28 mouse cellular contexts compared by ENCODE assay signal in the genomic region with DNA sequence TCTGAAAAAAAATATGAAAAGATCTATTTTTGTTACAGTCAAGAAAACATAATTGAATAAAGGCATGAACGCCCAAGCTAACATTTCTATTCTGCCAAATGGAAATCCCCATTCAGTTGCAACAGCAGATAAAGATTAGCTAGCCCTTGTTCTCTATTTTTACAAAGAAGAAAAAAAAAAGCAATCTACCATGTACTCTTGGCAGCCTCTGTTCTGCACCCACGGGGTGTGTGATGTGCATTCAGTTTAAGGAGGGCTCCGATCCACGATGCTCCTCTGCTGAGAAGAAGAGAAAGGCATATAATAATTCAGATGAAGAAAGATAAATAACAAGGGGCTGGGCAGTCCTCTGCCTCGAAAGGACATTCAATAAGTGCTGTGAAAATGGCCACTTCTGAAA.
DNase-seq lines count a peak whose midpoint lies in the region; ATAC-seq and TF ChIP-seq lines count a peak whose summit lies in the region.
"Had no signal": no experiment of that assay in that cellular context is flagged by ENCODE, and none has a peak within 500 bp of the region (broad histone marks: within the 10 kb centered on the region; RNA-seq: fewer than 3 reads in every experiment).

No protein-coding gene starts in this region.

- WGBS in hindbrain, embryonic 10.5 days = 67% methylated on average over 5 of the region's 5 CpGs
- WGBS in hindbrain, postnatal 0 days = 46% methylated on average over 5 of the region's 5 CpGs
- WGBS in midbrain, embryonic 12.5 days = 62% methylated on average over 5 of the region's 5 CpGs
- WGBS in midbrain, postnatal 0 days = 35% methylated on average over 5 of the region's 5 CpGs
- WGBS in hindbrain, embryonic 16.5 days = 51% methylated on average over 5 of the region's 5 CpGs

- H3K4me3 ChIP-seq in hindbrain, embryonic 10.5 days = no peak overlapping the region
- H3K4me3 ChIP-seq in hindbrain, postnatal 0 days (ENCODE audit: low read length) = no peak overlapping the region
- no peak overlapping the region for H3K4me3 ChIP-seq in midbrain, embryonic 12.5 days
- no peak overlapping the region for H3K4me3 ChIP-seq in midbrain, postnatal 0 days (ENCODE audit: low read depth, low read length)
- no peak overlapping the region for H3K4me3 ChIP-seq in hindbrain, embryonic 16.5 days (ENCODE audit: low read length)
- H3K4me3 ChIP-seq: forebrain, embryonic 12.5 days; heart, embryonic 13.5 days; left cerebral cortex, adult 2 months; limb, embryonic 13.5 days; lung, embryonic 15.5 days; neural tube, embryonic 13.5 days had no signal

- no peaks in the 10 kb centered on the region for H3K9me3 ChIP-seq in hindbrain, embryonic 10.5 days
- H3K9me3 ChIP-seq in hindbrain, postnatal 0 days (ENCODE audit: low read length) = no peaks in the 10 kb centered on the region
- H3K9me3 ChIP-seq in midbrain, embryonic 12.5 days = no peaks in the 10 kb centered on the region
- no peaks in the 10 kb centered on the region for H3K9me3 ChIP-seq in midbrain, postnatal 0 days (ENCODE audit: low read length)
- no peaks in the 10 kb centered on the region for H3K9me3 ChIP-seq in hindbrain, embryonic 16.5 days (ENCODE audit: control insufficient read depth, low read length)
- H3K9me3 ChIP-seq: forebrain, embryonic 12.5 days; heart, embryonic 13.5 days; limb, embryonic 13.5 days; lung, embryonic 15.5 days; neural tube, embryonic 13.5 days had no signal

- peaks cover 9% of the 10 kb centered on the region for H3K4me1 ChIP-seq in hindbrain, embryonic 10.5 days (replicated peaks)
- no peaks in the 10 kb centered on the region for H3K4me1 ChIP-seq in hindbrain, postnatal 0 days (ENCODE audit: insufficient read depth, low read length)
- H3K4me1 ChIP-seq in midbrain, embryonic 12.5 days = 0 out of 2 replicates have a peak, but pooled peaks cover 4% of the 10 kb centered on the region
- no peaks in the 10 kb centered on the region for H3K4me1 ChIP-seq in midbrain, postnatal 0 days (ENCODE audit: insufficient read depth, low read length)
- H3K4me1 ChIP-seq in hindbrain, embryonic 16.5 days (ENCODE audit: control insufficient read depth, insufficient read depth, low read depth, low read length) = no peaks in the 10 kb centered on the region
- H3K4me1 ChIP-seq: limb, embryonic 13.5 days; lung, embryonic 15.5 days; neural tube, embryonic 13.5 days had no signal

- ATAC-seq in hindbrain, postnatal 0 days = no peak
- no peak for ATAC-seq in midbrain, embryonic 12.5 days (ENCODE audit: low FRiP score, low read depth)
- ATAC-seq in midbrain, postnatal 0 days (ENCODE audit: low FRiP score) = no peak
- ATAC-seq in hindbrain, embryonic 16.5 days = no peak
- ATAC-seq: activated CD4-positive, CD25-positive, alpha-beta regulatory T cell, adult 4 months; forebrain, postnatal 0 days; intestine, embryonic 16.5 days had no signal

- no peak for TF ChIP-seq CTCF in hindbrain, postnatal 0 days (IDR thresholded peaks at IDR 0.05; ENCODE audit: low read depth)
- TF ChIP-seq CTCF in midbrain, postnatal 0 days (IDR thresholded peaks at IDR 0.05) = no peak

- no peak overlapping the region for H3K4me2 ChIP-seq in hindbrain, postnatal 0 days (ENCODE audit: low read depth, low read length)
- no peak overlapping the region for H3K4me2 ChIP-seq in midbrain, embryonic 12.5 days (replicated peaks)
- H3K4me2 ChIP-seq in midbrain, postnatal 0 days (ENCODE audit: low read depth, low read length, poor library complexity, severe bottlenecking) = no peak overlapping the region
- no peak overlapping the region for H3K4me2 ChIP-seq in hindbrain, embryonic 16.5 days (ENCODE audit: low read length)
- H3K4me2 ChIP-seq: forebrain, embryonic 12.5 days; heart, embryonic 13.5 days; limb, embryonic 13.5 days; liver, embryonic 11.5 days; lung, embryonic 15.5 days; neural tube, embryonic 13.5 days had no signal

- no peak for DNase-seq in hindbrain, embryonic 10.5 days (ENCODE audit: low spot score)
- DNase-seq in hindbrain, postnatal 0 days (ENCODE audit: low spot score) = no peak
- DNase-seq in midbrain, postnatal 0 days (ENCODE audit: low spot score) = no peak
- DNase-seq in telencephalon, adult 2 months (ENCODE audit: low read depth, low spot score) = peak; percentile 50
- DNase-seq: adrenal gland, adult 2 months; adrenal gland, postnatal 36 days; B cell, adult 2 months; cerebellum, adult 2 months; cerebellum, postnatal 14 days; forebrain, postnatal 0 days; gastrocnemius, postnatal 14 days; heart, postnatal 14 days; kidney, adult 8-10 months; kidney, postnatal 10 days; retina, postnatal 1 day; right cerebral cortex, postnatal 14 days had no signal

- H3K9ac ChIP-seq in hindbrain, postnatal 0 days (replicated peaks; ENCODE audit: low read length) = no peak overlapping the region
- H3K9ac ChIP-seq in midbrain, embryonic 12.5 days (replicated peaks) = no peak overlapping the region
- H3K9ac ChIP-seq in midbrain, postnatal 0 days (replicated peaks; ENCODE audit: low read length, poor library complexity, severe bottlenecking) = no peak overlapping the region
- H3K9ac ChIP-seq in hindbrain, embryonic 16.5 days (ENCODE audit: low read depth, low read length) = no peak overlapping the region
- H3K9ac ChIP-seq: forebrain, embryonic 12.5 days; forebrain, postnatal 0 days; heart, embryonic 13.5 days; limb, embryonic 13.5 days; lung, embryonic 15.5 days; neural tube, embryonic 13.5 days had no signal

- H3K36me3 ChIP-seq in hindbrain, embryonic 10.5 days = no peaks in the 10 kb centered on the region
- H3K36me3 ChIP-seq in hindbrain, postnatal 0 days (ENCODE audit: insufficient read depth, low read length) = no peaks in the 10 kb centered on the region
- H3K36me3 ChIP-seq in midbrain, embryonic 12.5 days = no peaks in the 10 kb centered on the region
- H3K36me3 ChIP-seq in midbrain, postnatal 0 days (ENCODE audit: insufficient read depth, low read length) = no peaks in the 10 kb centered on the region
- H3K36me3 ChIP-seq in hindbrain, embryonic 16.5 days (ENCODE audit: control insufficient read depth, insufficient read depth, low read length) = no peaks in the 10 kb centered on the region
- H3K36me3 ChIP-seq: forebrain, embryonic 12.5 days; heart, embryonic 13.5 days; limb, embryonic 13.5 days; lung, embryonic 15.5 days; neural tube, embryonic 13.5 days had no signal

- no peaks in the 10 kb centered on the region for H3K27me3 ChIP-seq in hindbrain, embryonic 10.5 days (ENCODE audit: insufficient read depth, poor library complexity, severe bottlenecking)
- no peaks in the 10 kb centered on the region for H3K27me3 ChIP-seq in hindbrain, postnatal 0 days (ENCODE audit: insufficient read depth, low read length)
- no peaks in the 10 kb centered on the region for H3K27me3 ChIP-seq in midbrain, embryonic 12.5 days
- no peaks in the 10 kb centered on the region for H3K27me3 ChIP-seq in midbrain, postnatal 0 days (ENCODE audit: insufficient read depth, low read length)
- no peaks in the 10 kb centered on the region for H3K27me3 ChIP-seq in hindbrain, embryonic 16.5 days (replicated peaks; ENCODE audit: control insufficient read depth, insufficient read depth, low read length)
- H3K27me3 ChIP-seq: CH12.LX; forebrain, embryonic 12.5 days; heart, embryonic 13.5 days; limb, embryonic 13.5 days; lung, embryonic 15.5 days; neural tube, embryonic 13.5 days had no signal

- H3K27ac ChIP-seq in hindbrain, embryonic 10.5 days = 0 out of 2 replicates have a peak overlapping the region, but pooled peaks have one; percentile 23
- no peak overlapping the region for H3K27ac ChIP-seq in hindbrain, postnatal 0 days
- H3K27ac ChIP-seq in midbrain, embryonic 12.5 days (replicated peaks) = peak overlapping the region; percentile 15; the same call in 1 of the 2 replicates
- no peak overlapping the region for H3K27ac ChIP-seq in midbrain, postnatal 0 days (ENCODE audit: low read depth, low read length)
- H3K27ac ChIP-seq in hindbrain, embryonic 16.5 days (ENCODE audit: low read depth, low read length) = 0 out of 2 replicates have a peak overlapping the region, but pooled peaks have one; percentile 39
- H3K27ac ChIP-seq: forebrain, embryonic 12.5 days; heart, embryonic 13.5 days; left cerebral cortex, adult 2 months; limb, embryonic 13.5 days; lung, embryonic 15.5 days; neural tube, embryonic 13.5 days had no signal

Comparison
In these comparisons a context has a peak if more than half of its experiments do, and no peak if none do; other contexts are left out.
1. H3K27ac ChIP-seq: peak in hindbrain, embryonic 10.5 days (single experiment), midbrain, embryonic 12.5 days (single experiment) and hindbrain, embryonic 16.5 days (single experiment); none in hindbrain, postnatal 0 days (single experiment) and midbrain, postnatal 0 days (single experiment).